Mouse (Mus musculus): ENCODE measurements around the gene Mmgt2. TPM values are rescaled to one million over a fixed set of nuclear protein-coding genes. Genes with fewer than 3 reads are reported as not detected.

The Mmgt2 gene
- 26.2 and 30.7 TPM in 2 replicates for polyA plus RNA-seq (2015; fragmentation: Nextera tagmentation; extraction: Ambion mirVana)

DNA sequence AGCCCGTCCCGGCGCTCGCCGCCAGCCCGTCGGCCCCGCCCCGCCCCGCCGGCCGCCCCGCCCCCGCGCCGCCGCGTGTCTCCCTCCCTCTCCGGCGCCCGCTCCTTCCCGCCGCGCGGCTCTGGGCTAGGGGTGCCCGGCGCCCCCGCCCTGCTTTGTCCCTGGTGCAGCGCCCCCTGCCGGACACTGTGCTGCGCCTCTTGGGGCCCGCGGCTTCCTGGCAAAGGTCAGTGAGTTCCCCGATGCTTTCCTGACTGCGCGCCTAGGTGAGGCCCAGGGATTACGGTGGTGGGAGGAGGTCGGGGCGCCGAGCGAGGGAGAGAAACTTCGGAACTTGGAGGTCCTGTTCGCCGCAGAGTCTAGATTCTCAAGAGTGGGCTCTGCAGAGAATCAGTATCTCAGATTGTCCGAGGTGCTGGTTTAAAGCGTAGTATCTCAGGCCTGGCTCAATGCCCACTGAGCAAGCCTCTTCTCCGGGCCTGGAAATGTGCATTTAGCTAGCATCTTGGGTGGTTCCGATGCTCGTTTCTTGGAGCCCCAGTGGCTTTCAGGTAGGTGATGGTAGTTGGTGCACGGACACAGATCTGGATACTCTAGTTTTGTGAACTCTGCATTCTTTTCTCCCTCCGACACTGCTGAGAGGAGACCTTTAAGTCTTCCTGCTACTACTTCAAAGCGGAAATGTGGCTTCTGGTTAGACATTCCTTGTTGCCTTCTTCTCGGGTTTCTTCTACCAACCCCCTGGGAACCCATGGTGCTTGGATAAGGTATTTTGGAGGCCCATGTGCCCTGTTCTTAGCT, at the start of gene Mmgt2:
Mmgt2 (plus strand) TSS at position 74 of the 801 bp plus-strand sequence.
- peaks cover 42% of the 10 kb centered on the region for H3K4me1 ChIP-seq
- H3K27ac ChIP-seq (replicated peaks): peak within 1 kb of the TSS; percentile 66
- WGBS: 2% methylated on average over 27 of the region's 53 CpGs
- peak within 1 kb of the TSS; percentile 91 for H3K4me2 ChIP-seq (replicated peaks)
- H3K9ac ChIP-seq (replicated peaks): peak within 1 kb of the TSS; percentile 65
- peak; percentile 86 for ATAC-seq (replicated peaks)
- peak within 1 kb of the TSS; percentile 82 for H3K4me3 ChIP-seq
- no peaks in the 10 kb centered on the region for H3K36me3 ChIP-seq
- no peaks in the 10 kb centered on the region for H3K9me3 ChIP-seq
- no peaks in the 10 kb centered on the region for H3K27me3 ChIP-seq

DNA sequence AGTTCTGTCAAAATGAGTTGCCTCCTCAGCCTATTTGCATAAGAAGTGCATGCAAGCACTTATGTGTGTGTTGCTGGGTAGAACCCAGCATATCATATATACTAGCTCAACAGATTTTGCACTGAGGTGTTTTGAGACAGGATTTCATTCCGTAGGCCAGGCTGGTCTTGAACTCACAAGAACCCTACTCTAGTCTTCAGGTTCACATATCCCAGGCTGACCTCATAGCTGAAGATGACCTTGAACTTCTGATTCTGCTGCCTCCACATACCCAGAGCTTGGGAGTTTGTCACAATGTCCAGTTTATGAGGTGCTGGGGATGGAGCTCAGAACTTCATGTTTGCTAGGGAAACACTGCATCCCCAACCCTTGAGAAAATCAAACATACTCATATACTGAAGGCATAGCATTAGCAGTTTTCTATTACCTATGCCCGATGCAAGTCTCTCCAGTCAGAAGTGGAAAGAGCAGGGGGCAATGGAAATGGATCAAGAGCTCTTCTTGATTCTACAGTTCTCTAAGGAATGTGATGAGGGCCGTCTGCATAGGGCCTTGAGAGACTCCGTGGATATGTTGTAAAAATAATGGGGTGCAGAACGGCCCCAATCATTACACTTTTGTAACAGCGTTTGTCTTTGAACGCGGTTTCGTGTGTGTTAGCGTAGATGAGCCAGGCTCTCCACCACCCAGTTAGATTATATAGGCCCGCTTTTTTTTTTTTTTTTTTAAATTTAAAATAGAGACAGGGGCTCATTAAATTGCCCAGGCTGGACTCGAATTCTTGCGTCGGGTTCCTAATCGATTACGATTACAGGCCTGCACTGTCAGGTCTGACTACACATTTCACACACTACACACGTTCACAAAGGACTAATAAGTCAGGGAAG, 46.5 kb upstream of the Mmgt2 start:
- ATAC-seq (replicated peaks): no peak; the same call in 1 of the 2 replicates
- H3K9ac ChIP-seq (replicated peaks): peak overlapping the region; percentile 39
- no peaks in the 10 kb centered on the region for H3K27me3 ChIP-seq
- H3K27ac ChIP-seq (replicated peaks): peak overlapping the region; percentile 92
- H3K4me3 ChIP-seq: peak overlapping the region; percentile 72
- H3K36me3 ChIP-seq: peaks cover 29% of the 10 kb centered on the region
- H3K4me2 ChIP-seq (replicated peaks): peak overlapping the region; percentile 42
- no peaks in the 10 kb centered on the region for H3K9me3 ChIP-seq
- peaks cover 38% of the 10 kb centered on the region for H3K4me1 ChIP-seq
- WGBS: 12% methylated on average over 17 of the region's 17 CpGs

DNA sequence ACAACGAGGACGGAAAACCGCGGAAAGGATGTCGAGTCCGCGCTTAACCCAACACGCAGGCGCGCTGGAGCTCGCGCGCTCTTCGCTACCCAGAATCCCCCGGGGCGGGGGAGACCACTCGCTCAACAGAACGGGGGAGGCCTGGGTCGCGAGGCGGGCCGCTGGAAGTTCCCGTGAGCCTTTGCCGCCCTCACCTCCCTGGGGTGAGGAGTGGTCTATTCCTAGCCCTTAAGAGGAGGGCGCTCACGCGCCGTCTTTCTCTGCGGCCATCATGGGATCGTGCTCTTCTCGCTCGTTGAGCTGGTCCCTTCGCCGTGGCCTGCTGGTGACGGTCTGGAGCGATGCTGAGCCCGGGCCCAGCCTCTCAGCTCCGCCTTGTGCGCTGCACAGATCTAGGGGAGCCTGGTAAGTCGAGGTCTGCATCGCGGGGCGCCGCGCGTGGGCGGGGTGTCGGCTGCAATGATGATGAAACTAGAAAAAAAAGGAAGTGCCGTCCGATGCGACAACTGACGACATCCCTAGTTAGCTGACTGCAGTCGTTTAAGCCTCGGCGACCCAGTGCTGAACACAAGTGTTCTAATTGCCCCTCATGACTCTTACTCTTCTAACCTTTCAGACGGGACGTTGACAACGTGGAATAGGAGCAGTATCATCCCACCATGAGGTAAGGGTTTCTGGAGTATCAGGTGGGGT, 45.7 kb upstream of the Mmgt2 start:
- no peaks in the 10 kb centered on the region for H3K9me3 ChIP-seq
- peaks cover 36% of the 10 kb centered on the region for H3K36me3 ChIP-seq
- peak; percentile 96 for ATAC-seq (replicated peaks)
- peak overlapping the region; percentile 72 for H3K4me3 ChIP-seq
- peak overlapping the region; percentile 91 for H3K9ac ChIP-seq (replicated peaks)
- H3K4me2 ChIP-seq (replicated peaks): peak overlapping the region; percentile 59
- peaks cover 43% of the 10 kb centered on the region for H3K4me1 ChIP-seq
- no peaks in the 10 kb centered on the region for H3K27me3 ChIP-seq
- H3K27ac ChIP-seq (replicated peaks): peak overlapping the region; percentile 92
- whole genome bisulfite sequencing: under 1% methylated on average over 58 of the region's 58 CpGs

DNA sequence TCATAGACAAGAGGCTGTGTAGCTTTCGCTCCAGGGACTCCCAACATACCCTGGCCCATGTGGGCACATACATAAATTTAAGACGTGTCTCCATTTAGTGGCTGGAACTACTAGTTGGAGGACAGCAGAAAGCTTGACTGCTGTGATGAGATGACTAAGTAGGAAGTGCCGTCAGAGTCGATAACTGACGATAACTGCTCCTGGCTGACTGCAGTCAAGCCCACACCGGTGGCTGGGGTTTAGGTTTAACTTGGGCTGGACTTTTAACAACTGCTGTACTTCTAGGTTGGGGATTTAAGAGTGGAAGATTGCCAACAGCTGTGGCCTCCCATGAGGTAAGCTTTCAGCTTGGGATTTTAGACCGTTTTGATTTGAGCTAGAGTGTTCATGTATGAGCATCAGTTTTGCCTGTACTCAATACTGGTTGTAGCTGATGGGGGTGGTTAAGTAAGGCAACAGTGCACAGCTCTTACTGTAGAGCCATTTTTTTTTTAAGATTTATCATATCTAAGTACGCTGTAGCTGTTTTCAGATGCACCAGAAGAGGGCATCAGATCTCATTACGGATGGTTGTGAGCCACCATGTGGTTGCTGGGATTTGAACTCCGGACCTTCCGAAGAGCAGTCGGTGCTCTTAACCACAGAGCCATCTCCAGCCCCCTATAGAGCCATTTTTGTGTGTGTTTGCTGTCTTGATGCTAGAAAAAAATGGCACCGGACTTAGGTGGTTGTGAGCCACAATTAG, 45.0 kb upstream of the Mmgt2 start:
- peaks cover 43% of the 10 kb centered on the region for H3K4me1 ChIP-seq
- H3K27me3 ChIP-seq: no peaks in the 10 kb centered on the region
- peak overlapping the region; percentile 91 for H3K9ac ChIP-seq (replicated peaks)
- H3K36me3 ChIP-seq: peaks cover 37% of the 10 kb centered on the region
- H3K9me3 ChIP-seq: no peaks in the 10 kb centered on the region
- 1% methylated on average over 13 of the region's 13 CpGs for WGBS
- no peak for ATAC-seq (replicated peaks)
- H3K4me3 ChIP-seq: peak overlapping the region; percentile 72
- H3K27ac ChIP-seq (replicated peaks): peak overlapping the region; percentile 92
- peak overlapping the region; percentile 59 for H3K4me2 ChIP-seq (replicated peaks)

DNA sequence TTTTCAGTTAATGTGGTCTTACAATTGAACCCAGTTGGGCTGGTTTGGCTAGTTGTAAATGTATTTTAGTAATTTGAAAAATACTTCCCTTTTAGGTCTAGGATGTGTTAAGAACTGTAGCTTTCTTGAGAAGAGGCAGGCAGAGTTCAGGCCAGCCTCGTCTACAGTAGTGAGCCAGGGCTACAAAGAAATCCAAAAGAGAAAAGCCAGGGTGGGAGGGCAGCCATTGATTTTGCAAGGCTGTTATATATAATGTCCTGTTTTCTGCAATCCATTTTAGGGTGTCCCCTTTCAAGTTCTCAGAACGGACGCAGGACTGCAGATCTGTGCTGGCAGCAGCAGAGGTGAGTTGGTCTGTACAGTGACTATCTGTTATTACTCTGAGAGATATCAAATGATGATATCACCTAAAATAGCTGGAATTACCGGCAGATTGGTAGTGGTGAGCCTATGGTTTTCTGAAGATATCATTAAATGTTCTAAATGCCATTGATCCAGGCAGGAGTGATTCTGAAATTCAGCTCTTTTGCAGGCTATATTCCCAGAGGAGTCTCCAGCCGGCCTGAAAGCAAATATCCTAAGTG, 44.2 kb upstream of the Mmgt2 start:
- peaks cover 43% of the 10 kb centered on the region for H3K4me1 ChIP-seq
- ATAC-seq (replicated peaks): no peak
- WGBS: 14% methylated on average over 5 of the region's 5 CpGs
- H3K4me2 ChIP-seq (replicated peaks): peak overlapping the region; percentile 59
- peaks cover 44% of the 10 kb centered on the region for H3K36me3 ChIP-seq
- peak overlapping the region; percentile 91 for H3K9ac ChIP-seq (replicated peaks)
- peak overlapping the region; percentile 38; the same call in 1 of the 2 replicates for H3K27ac ChIP-seq (replicated peaks)
- no peaks in the 10 kb centered on the region for H3K27me3 ChIP-seq
- no peaks in the 10 kb centered on the region for H3K9me3 ChIP-seq
- peak overlapping the region; percentile 72 for H3K4me3 ChIP-seq

DNA sequence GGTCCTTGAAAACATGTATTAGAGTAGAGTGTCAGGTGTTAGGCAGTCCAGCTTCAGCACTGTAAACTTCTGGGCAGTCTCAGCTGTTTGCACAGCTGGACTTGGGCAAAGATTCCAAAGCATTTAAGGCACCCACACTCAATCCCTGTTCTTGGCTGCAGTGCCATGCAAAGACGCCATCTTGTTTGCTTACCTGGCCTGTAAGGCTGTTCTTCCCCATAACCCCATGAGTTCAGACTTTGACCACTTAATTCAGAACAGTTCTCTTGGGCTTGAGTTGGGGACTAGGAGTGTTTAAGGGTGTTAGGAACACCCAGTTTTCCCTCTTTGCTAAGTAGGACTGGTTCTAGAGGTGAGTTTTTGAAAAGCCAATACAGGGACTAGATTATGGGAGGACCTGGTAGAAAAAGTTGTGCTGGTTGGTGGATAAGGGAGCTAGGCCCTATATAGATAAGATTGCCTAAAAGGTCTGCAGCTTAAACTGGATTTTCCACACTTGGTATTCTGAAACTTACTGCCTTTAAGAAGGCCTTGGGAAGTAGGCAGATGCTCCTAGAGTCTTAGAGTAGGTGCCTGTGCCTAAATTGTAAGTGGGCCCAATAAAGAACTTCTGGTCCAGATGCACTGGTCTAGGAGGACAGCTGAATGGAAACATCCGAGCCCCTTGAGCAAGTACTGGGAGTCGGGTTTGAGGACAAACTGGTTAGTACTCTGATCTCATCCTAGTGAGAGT, 43.4 kb upstream of the Mmgt2 start:
- Histone ChIP-seq H3K9ac (replicated peaks) (peak overlapping the region; percentile 91), H3K4me2 (replicated peaks) (peak overlapping the region; percentile 59), H3K27ac (replicated peaks) (peak overlapping the region; percentile 41; the same call in 1 of the 2 replicates), H3K36me3 (peaks cover 48% of the 10 kb centered on the region), H3K27me3 (no peaks in the 10 kb centered on the region), H3K4me1 (peaks cover 43% of the 10 kb centered on the region), H3K9me3 (no peaks in the 10 kb centered on the region), H3K4me3 (peak overlapping the region; percentile 72)
- no peak for ATAC-seq (replicated peaks)
- 28% methylated on average over 3 of the region's 3 CpGs for WGBS

DNA sequence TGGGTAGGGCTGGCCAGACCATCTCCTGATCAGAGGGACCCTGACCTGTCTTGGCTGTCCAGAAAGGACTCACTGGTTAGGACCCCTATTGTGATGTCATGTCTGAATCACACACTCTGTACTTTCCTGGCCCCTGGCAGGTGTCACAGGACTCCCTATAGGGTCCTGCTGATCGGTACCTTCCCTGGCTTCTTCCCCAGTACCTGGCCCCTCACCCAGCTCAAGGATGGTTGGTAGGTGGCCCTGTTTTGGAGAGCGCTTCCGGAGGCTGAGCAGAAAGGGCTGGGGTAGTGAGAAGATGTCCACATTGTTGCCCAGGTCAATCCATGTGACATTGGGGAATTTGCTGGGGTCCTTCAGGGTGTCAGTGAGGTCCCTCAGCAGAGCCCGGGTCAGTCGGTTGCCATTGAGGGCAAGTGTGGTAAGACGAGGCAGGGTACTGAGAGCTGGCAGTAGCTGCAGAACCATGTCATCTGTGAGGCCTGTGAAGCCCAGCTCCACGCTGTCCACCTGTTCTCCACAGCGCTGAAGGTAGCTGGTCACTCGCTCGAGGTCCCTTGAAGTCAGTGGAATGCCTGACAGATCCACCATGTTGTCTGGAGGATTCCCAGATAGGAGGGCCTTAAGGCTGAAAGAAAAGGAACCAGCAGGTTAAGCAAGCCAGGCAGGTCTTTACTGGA, 42.7 kb upstream of the Mmgt2 start:
- peak overlapping the region; percentile 59 for H3K4me2 ChIP-seq (replicated peaks)
- 48% methylated on average over 10 of the region's 10 CpGs for WGBS
- peak overlapping the region; percentile 41 for H3K27ac ChIP-seq (replicated peaks)
- H3K9me3 ChIP-seq: no peaks in the 10 kb centered on the region
- H3K4me1 ChIP-seq: peaks cover 43% of the 10 kb centered on the region
- H3K27me3 ChIP-seq: no peaks in the 10 kb centered on the region
- ATAC-seq (replicated peaks): no peak
- H3K9ac ChIP-seq (replicated peaks): peak overlapping the region; percentile 91
- peak overlapping the region; percentile 72; the same call in 1 of the 2 replicates for H3K4me3 ChIP-seq
- H3K36me3 ChIP-seq: peaks cover 48% of the 10 kb centered on the region

DNA sequence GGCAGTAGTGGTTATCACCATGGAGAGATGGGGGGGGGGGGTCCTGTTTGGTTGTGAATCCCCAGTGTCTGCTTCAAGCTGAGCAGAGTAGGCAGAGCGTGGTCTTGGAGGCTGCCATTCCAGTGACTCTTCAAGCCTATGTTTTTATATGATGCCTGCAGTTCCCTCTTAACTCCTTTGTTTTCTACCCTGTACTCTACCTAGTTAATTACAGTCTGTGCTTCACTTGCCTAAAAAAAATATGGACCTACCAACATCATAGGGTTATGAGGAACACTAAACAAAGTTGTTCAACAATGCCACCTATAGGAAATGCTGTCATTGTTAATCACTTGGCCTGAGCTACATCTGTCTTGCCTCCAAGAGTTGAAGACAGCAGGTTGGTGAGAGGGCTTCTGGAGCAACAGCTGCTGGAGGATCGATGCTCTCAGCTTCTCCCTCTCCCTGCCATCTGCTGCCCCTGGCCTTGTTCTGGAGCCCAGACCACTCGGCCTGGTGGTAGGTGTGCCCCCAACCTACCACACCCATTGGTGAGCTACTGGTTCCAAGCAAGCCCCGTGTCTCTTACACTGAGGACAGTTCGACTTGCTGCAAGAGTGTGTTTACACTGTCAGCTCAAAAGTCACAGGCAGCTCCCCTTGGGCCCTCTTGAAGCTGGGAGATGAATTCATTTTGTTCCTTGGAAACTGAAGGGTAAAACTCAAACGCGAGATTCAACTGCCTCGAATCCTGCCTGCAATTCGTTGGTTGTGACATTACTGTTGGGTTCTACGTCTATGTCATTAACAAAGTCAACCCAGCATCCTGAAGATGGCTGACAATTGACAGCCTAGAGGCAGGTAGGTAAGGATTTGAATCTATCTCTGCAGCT, 41.9 kb upstream of the Mmgt2 start:
- Histone ChIP-seq H3K4me2 (replicated peaks) (no peak overlapping the region), H3K4me3 (no peak overlapping the region), H3K27me3 (no peaks in the 10 kb centered on the region), H3K27ac (replicated peaks) (peak overlapping the region; percentile 41), H3K9me3 (no peaks in the 10 kb centered on the region), H3K4me1 (peaks cover 43% of the 10 kb centered on the region), H3K9ac (replicated peaks) (peak overlapping the region; percentile 91; the same call in 1 of the 2 replicates), H3K36me3 (peaks cover 48% of the 10 kb centered on the region)
- ATAC-seq (replicated peaks): no peak
- WGBS: 63% methylated on average over 10 of the region's 10 CpGs

DNA sequence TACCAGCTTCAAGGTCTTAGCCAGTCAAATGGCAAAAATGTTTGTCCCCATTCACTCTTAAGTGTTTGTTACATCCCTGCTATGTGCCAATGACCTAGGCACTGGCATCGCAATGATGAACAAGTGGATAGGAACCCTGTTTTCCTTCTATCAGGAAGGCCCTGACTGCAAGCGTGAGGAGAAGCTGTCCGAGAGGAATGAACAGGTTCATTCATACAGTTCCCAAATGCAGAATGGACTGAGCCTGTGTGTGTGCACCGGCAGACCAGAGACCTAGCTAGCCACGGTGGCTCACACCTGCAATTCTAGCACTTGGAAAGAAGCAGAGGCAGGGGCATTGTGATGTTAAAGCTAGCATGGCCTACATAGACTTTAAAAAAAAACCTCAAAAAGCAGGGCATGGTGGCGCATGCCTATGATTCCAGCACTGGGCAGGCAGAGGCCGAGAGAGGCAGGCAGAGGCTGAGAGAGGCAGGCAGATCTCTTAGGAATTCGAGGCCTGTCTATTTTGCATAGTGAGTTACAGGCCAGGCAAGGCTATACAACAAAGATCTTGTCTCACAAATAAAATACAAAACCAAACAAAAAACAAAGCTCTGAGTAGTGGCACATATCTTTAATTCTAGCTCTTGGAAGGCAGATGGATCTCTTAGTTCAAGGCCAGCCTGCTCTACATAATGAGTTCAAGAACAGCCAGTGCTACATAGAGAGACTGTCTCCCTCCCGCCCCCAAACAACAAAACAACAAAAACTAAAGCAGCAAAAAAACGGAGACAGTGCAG, 41.1 kb upstream of the Mmgt2 start:
- Histone ChIP-seq H3K36me3 (peaks cover 48% of the 10 kb centered on the region), H3K4me2 (replicated peaks) (no peak overlapping the region), H3K4me1 (peaks cover 39% of the 10 kb centered on the region), H3K9ac (replicated peaks) (0 out of 2 replicates have a peak overlapping the region, but pooled peaks have one; percentile 2), H3K4me3 (no peak overlapping the region), H3K9me3 (no peaks in the 10 kb centered on the region), H3K27me3 (no peaks in the 10 kb centered on the region), H3K27ac (replicated peaks) (peak overlapping the region; percentile 41; the same call in 1 of the 2 replicates)
- ATAC-seq (replicated peaks): no peak
- 57% methylated on average over 10 of the region's 10 CpGs for WGBS
